ENCODE assay signal across 8 mouse cellular contexts in genomic region chr9:57638651-57639459, GRCm38 (mm10). TPM values are rescaled to one million over a fixed set of nuclear protein-coding genes. Genes with fewer than 3 reads are reported as not detected.
A peak's percentile ranks its signal among the peaks of the same experiment; 100 is the strongest.
DNase-seq lines count a peak whose midpoint lies in the region; ATAC-seq and TF ChIP-seq lines count a peak whose summit lies in the region.

No protein-coding gene starts in this region.

- no peak overlapping the region for H3K4me3 ChIP-seq in cortical plate, adult 2 months (ENCODE audit: insufficient read depth, low read length)
- H3K4me3 ChIP-seq in hindbrain, embryonic 12.5 days: no peak overlapping the region
- no peak overlapping the region for H3K4me3 ChIP-seq in limb, embryonic 14.5 days (replicated peaks; ENCODE audit: low read length)
- H3K4me3 ChIP-seq in midbrain, embryonic 15.5 days: no peak overlapping the region

- no peaks in the 10 kb centered on the region for H3K9me3 ChIP-seq in hindbrain, embryonic 12.5 days (replicated peaks)
- no peaks in the 10 kb centered on the region for H3K9me3 ChIP-seq in limb, embryonic 14.5 days (ENCODE audit: control insufficient read depth, low read length)
- no peaks in the 10 kb centered on the region for H3K9me3 ChIP-seq in midbrain, embryonic 15.5 days

- no peaks in the 10 kb centered on the region for H3K27me3 ChIP-seq in hindbrain, embryonic 12.5 days
- H3K27me3 ChIP-seq in limb, embryonic 14.5 days (ENCODE audit: control insufficient read depth, insufficient read depth, low read length): no peaks in the 10 kb centered on the region
- no peaks in the 10 kb centered on the region for H3K27me3 ChIP-seq in midbrain, embryonic 15.5 days (replicated peaks)

- TF ChIP-seq POLR2A in cortical plate, adult 2 months (IDR thresholded peaks at IDR 0.05; ENCODE audit: extremely low read depth, insufficient read depth, low read length): no peak
- no peak for TF ChIP-seq POLR2A in limb, embryonic 14.5 days (IDR thresholded peaks at IDR 0.05; ENCODE audit: borderline replicate concordance, extremely low read depth, insufficient read depth, insufficient read length)

- DNase-seq in CD4-positive helper T cell, adult 2 months (ENCODE audit: low read depth, low spot score): peak; percentile 32
- DNase-seq in limb, embryonic 14.5 days (ENCODE audit: low spot score): no peak
- no peak for DNase-seq in cerebellum, postnatal 36 days
- DNase-seq in ovary, postnatal 14 days (ENCODE audit: low spot score): no peak
- no peak for DNase-seq in Muller cell, postnatal 12 days (ENCODE audit: inconsistent ontology term)

- peaks cover 9% of the 10 kb centered on the region; the same call in 1 of the 2 replicates for H3K36me3 ChIP-seq in hindbrain, embryonic 12.5 days
- peaks cover 8% of the 10 kb centered on the region for H3K36me3 ChIP-seq in limb, embryonic 14.5 days (ENCODE audit: control insufficient read depth, insufficient read depth, low read length)
- no peaks in the 10 kb centered on the region for H3K36me3 ChIP-seq in midbrain, embryonic 15.5 days (replicated peaks)

- peak overlapping the region; percentile 37 for H3K4me2 ChIP-seq in hindbrain, embryonic 12.5 days (replicated peaks)
- peak overlapping the region; percentile 16; the same call in 1 of the 2 replicates for H3K4me2 ChIP-seq in limb, embryonic 14.5 days (replicated peaks; ENCODE audit: low read depth, low read length, severe bottlenecking)
- 0 out of 2 replicates have a peak overlapping the region, but pooled peaks have one; percentile 9 for H3K4me2 ChIP-seq in midbrain, embryonic 15.5 days

- peak overlapping the region; percentile 50 for H3K9ac ChIP-seq in hindbrain, embryonic 12.5 days
- peak overlapping the region; percentile 36 for H3K9ac ChIP-seq in limb, embryonic 14.5 days (ENCODE audit: low read depth, low read length, severe bottlenecking)
- no peak overlapping the region; the same call in 1 of the 2 replicates for H3K9ac ChIP-seq in midbrain, embryonic 15.5 days

- peak overlapping the region; percentile 39 for H3K27ac ChIP-seq in cortical plate, adult 2 months (ENCODE audit: insufficient read depth, low read length)
- H3K27ac ChIP-seq in hindbrain, embryonic 12.5 days: peak overlapping the region; percentile 12; the same call in 1 of the 2 replicates
- H3K27ac ChIP-seq in limb, embryonic 14.5 days (replicated peaks; ENCODE audit: low read depth, low read length): peak overlapping the region; percentile 77
- H3K27ac ChIP-seq in midbrain, embryonic 15.5 days: peak overlapping the region; percentile 31; the same call in 1 of the 2 replicates

- WGBS in hindbrain, embryonic 12.5 days: 41% methylated on average over 8 of the region's 8 CpGs
- 16% methylated on average over 8 of the region's 8 CpGs for WGBS in limb, embryonic 14.5 days
- 46% methylated on average over 8 of the region's 8 CpGs for WGBS in midbrain, embryonic 15.5 days

- no peak for TF ChIP-seq CTCF in cortical plate, adult 2 months (IDR thresholded peaks at IDR 0.05; ENCODE audit: extremely low read depth, insufficient read depth, low read length)

- 0 out of 2 replicates have a peak, but pooled peaks have one; percentile 2 for ATAC-seq in hindbrain, embryonic 12.5 days (ENCODE audit: low FRiP score)
- no peak for ATAC-seq in limb, embryonic 14.5 days (ENCODE audit: low FRiP score, low read depth)
- no peak for ATAC-seq in midbrain, embryonic 15.5 days (replicated peaks)

- H3K4me1 ChIP-seq in cortical plate, adult 2 months (ENCODE audit: control insufficient read depth, insufficient read depth, low read length): peaks cover 20% of the 10 kb centered on the region
- peaks cover 70% of the 10 kb centered on the region for H3K4me1 ChIP-seq in hindbrain, embryonic 12.5 days
- peaks cover 63% of the 10 kb centered on the region for H3K4me1 ChIP-seq in limb, embryonic 14.5 days (ENCODE audit: control insufficient read depth, insufficient read depth, low read length)
- peaks cover 74% of the 10 kb centered on the region for H3K4me1 ChIP-seq in midbrain, embryonic 15.5 days

RNA-seq across cellular contexts. Expression of gene Csk, which starts 14.6 kb away (rescaled TPM):
- polyA plus RNA-seq in cortical plate, adult 2 months (2012; rRNA removed): 34.2 and 35.7 TPM in 2 replicates
- 38.3 and 41.6 TPM in 2 replicates for polyA plus RNA-seq in hindbrain, embryonic 12.5 days (2016; fragmentation: Nextera tagmentation; extraction: Ambion mirVana)
- 88.5 and 91.4 TPM in 2 replicates for polyA plus RNA-seq in limb, embryonic 14.5 days (2012; rRNA removed)
- polyA plus RNA-seq in limb, embryonic 14.5 days (2014; fragmentation: Nextera tagmentation; extraction: Ambion mirVana): 28.1 and 29.7 TPM in 2 replicates
- 36.8 and 39.9 TPM in 2 replicates for polyA plus RNA-seq in midbrain, embryonic 15.5 days (2015; fragmentation: Nextera tagmentation; extraction: Ambion mirVana)

RNA-seq across cellular contexts. Expression of gene Lman1l, which starts 18.3 kb away (rescaled TPM):
- polyA plus RNA-seq in cortical plate, adult 2 months (2012; rRNA removed): not detected in 2 replicates
- polyA plus RNA-seq in hindbrain, embryonic 12.5 days (2016; fragmentation: Nextera tagmentation; extraction: Ambion mirVana): not detected in 2 replicates
- 0.09 TPM in 1 of 2 replicates, not detected in the other for polyA plus RNA-seq in limb, embryonic 14.5 days (2012; rRNA removed)
- not detected in 2 replicates for polyA plus RNA-seq in limb, embryonic 14.5 days (2014; fragmentation: Nextera tagmentation; extraction: Ambion mirVana)
- polyA plus RNA-seq in midbrain, embryonic 15.5 days (2015; fragmentation: Nextera tagmentation; extraction: Ambion mirVana): not detected in 2 replicates

RNA-seq across cellular contexts. Expression of gene Cplx3, which starts 32.8 kb away (rescaled TPM):
- 44.6 and 48.1 TPM in 2 replicates for polyA plus RNA-seq in cortical plate, adult 2 months (2012; rRNA removed)
- 0.08 and 0.27 TPM in 2 replicates for polyA plus RNA-seq in hindbrain, embryonic 12.5 days (2016; fragmentation: Nextera tagmentation; extraction: Ambion mirVana)
- polyA plus RNA-seq in limb, embryonic 14.5 days (2012; rRNA removed): 0.03 TPM in 1 of 2 replicates, not detected in the other
- not detected in 2 replicates for polyA plus RNA-seq in limb, embryonic 14.5 days (2014; fragmentation: Nextera tagmentation; extraction: Ambion mirVana)
- 0.63 and 1.5 TPM in 2 replicates for polyA plus RNA-seq in midbrain, embryonic 15.5 days (2015; fragmentation: Nextera tagmentation; extraction: Ambion mirVana)

RNA-seq across cellular contexts. Expression of gene Cyp1a2, which starts 44.6 kb away (rescaled TPM):
- not detected in 2 replicates for polyA plus RNA-seq in cortical plate, adult 2 months (2012; rRNA removed)
- not detected in 2 replicates for polyA plus RNA-seq in hindbrain, embryonic 12.5 days (2016; fragmentation: Nextera tagmentation; extraction: Ambion mirVana)
- polyA plus RNA-seq in limb, embryonic 14.5 days (2012; rRNA removed): not detected in 2 replicates
- polyA plus RNA-seq in limb, embryonic 14.5 days (2014; fragmentation: Nextera tagmentation; extraction: Ambion mirVana): not detected in 2 replicates
- not detected in 2 replicates for polyA plus RNA-seq in midbrain, embryonic 15.5 days (2015; fragmentation: Nextera tagmentation; extraction: Ambion mirVana)

RNA-seq across cellular contexts. Expression of gene Cyp1a1, which starts 48.9 kb away (rescaled TPM):
- 0.08 and 0.13 TPM in 2 replicates for polyA plus RNA-seq in cortical plate, adult 2 months (2012; rRNA removed)
- polyA plus RNA-seq in hindbrain, embryonic 12.5 days (2016; fragmentation: Nextera tagmentation; extraction: Ambion mirVana): 0.12 TPM in 1 of 2 replicates, not detected in the other
- 0.03 and 0.04 TPM in 2 replicates for polyA plus RNA-seq in limb, embryonic 14.5 days (2012; rRNA removed)
- not detected in 2 replicates for polyA plus RNA-seq in limb, embryonic 14.5 days (2014; fragmentation: Nextera tagmentation; extraction: Ambion mirVana)
- polyA plus RNA-seq in midbrain, embryonic 15.5 days (2015; fragmentation: Nextera tagmentation; extraction: Ambion mirVana): 0.17 TPM in 1 of 2 replicates, not detected in the other

Comparison
In these comparisons a context has a peak if more than half of its experiments do, and no peak if none do; other contexts are left out.
1. H3K27ac ChIP-seq: peak in every context shown above with its lines; median percentile 77 in limb, embryonic 14.5 days; 39 in cortical plate, adult 2 months; 31 in midbrain, embryonic 15.5 days; 12 in hindbrain, embryonic 12.5 days.
2. RNA of gene Cplx3, which starts 32.8 kb away (polyA plus RNA-seq): 44.6 to 48.1 TPM in cortical plate, adult 2 months; 0.63 to 1.5 TPM in midbrain, embryonic 15.5 days, 0.08 to 0.27 TPM in hindbrain, embryonic 12.5 days and 0.03 TPM in limb, embryonic 14.5 days; every median in the first group is over 10 times any median in the second.
3. Peak in every context shown above with its lines, with median percentiles within 50 percentile points of each other: H3K4me2 ChIP-seq.